Mouse (Mus musculus) limb, embryonic 15.5 days (tissue): ENCODE measurements around the gene Tspan18. TPM values are rescaled to one million over a fixed set of nuclear protein-coding genes. Genes with fewer than 3 reads are reported as not detected.

Experiments used
- ATAC-seq: fragments of 200-750 bp; cut with Nextera tagmentation; 2 replicates; pipeline ENCODE4 v1.8.0; 2017; ENCODE audit warnings: low read depth, moderate TSS enrichment; ENCODE audit not compliant: insufficient number of reproducible peaks, low FRiP score, low TSS enrichment
- H3K27ac ChIP-seq: fragments of 300-500 bp; sonication (generic); 2 replicates; pipeline ENCODE4 v1.5.1; 2015; ENCODE audit warnings: moderate library complexity, mild to moderate bottlenecking, inconsistent platforms
- H3K27me3 ChIP-seq: fragments of 300-500 bp; sonication (generic); 2 replicates; pipeline ENCODE4 v1.6.1; 2015; ENCODE audit warnings: inconsistent platforms
- H3K36me3 ChIP-seq: fragments of 300-500 bp; sonication (generic); 2 replicates; pipeline ENCODE4 v1.6.1; 2015; ENCODE audit warnings: inconsistent platforms
- H3K4me1 ChIP-seq: fragments of 300-500 bp; sonication (generic); 2 replicates; pipeline ENCODE4 v1.6.1; 2015; ENCODE audit warnings: inconsistent platforms
- H3K4me2 ChIP-seq: fragments of 300-500 bp; sonication (generic); 2 replicates; pipeline ENCODE4 v1.6.1; 2015; ENCODE audit warnings: mild to moderate bottlenecking, inconsistent platforms
- H3K4me3 ChIP-seq: fragments of 300-500 bp; sonication (generic); 2 replicates; pipeline ENCODE4 v1.5.1; 2015; ENCODE audit warnings: mild to moderate bottlenecking, inconsistent platforms
- H3K9ac ChIP-seq: fragments of 300-500 bp; sonication (generic); 2 replicates; pipeline ENCODE4 v1.6.1; 2015; ENCODE audit warnings: inconsistent platforms
- H3K9me3 ChIP-seq: fragments of 300-500 bp; sonication (generic); 2 replicates; pipeline ENCODE4 v1.6.1; 2016; ENCODE audit warnings: inconsistent platforms
- WGBS: fragments of 180-500 bp; shearing (Covaris S2); methylation state at CpG from one replicate; pipeline ENCODE4 v1.1.7; 2015; 5-methylcytosine and 5-hydroxymethylcytosine counted together
- polyA plus RNA-seq: library from polyadenylated mRNA; unstranded; fragments of >200 nt; fragmentation: Nextera tagmentation; extraction: Ambion mirVana; gene quantifications from 2 replicates; pipeline ENCODE4 v1.2.1, GENCODE M21; 2015

Gene Tspan18
- polyA plus RNA-seq, 1 experiment from 2014 or later: 18.8 TPM

- no peak overlapping the region for H3K9ac ChIP-seq
- H3K4me3 ChIP-seq: no peak overlapping the region
- H3K4me1 ChIP-seq: peaks cover 15% of the 10 kb centered on the region; the same call in 1 of the 2 replicates
- H3K27me3 ChIP-seq: no peaks in the 10 kb centered on the region
- no peak overlapping the region for H3K27ac ChIP-seq
- WGBS: 59% methylated on average over 6 of the region's 6 CpGs
- H3K9me3 ChIP-seq: no peaks in the 10 kb centered on the region
- H3K4me2 ChIP-seq: no peak overlapping the region
- no peaks in the 10 kb centered on the region for H3K36me3 ChIP-seq
- ATAC-seq: no peak
These were observed 26.0 kb upstream of the Tspan18 start for GRCm38 (mm10) chr2:93360310-93360709.

- Histone ChIP-seq H3K27ac (no peak overlapping the region), H3K9me3 (no peaks in the 10 kb centered on the region), H3K4me3 (no peak overlapping the region), H3K9ac (no peak overlapping the region), H3K36me3 (no peaks in the 10 kb centered on the region), H3K4me2 (no peak overlapping the region), H3K27me3 (no peaks in the 10 kb centered on the region), H3K4me1 (0 out of 2 replicates have a peak, but pooled peaks cover 7% of the 10 kb centered on the region)
- WGBS: 38% methylated on average over 2 of the region's 2 CpGs
- no peak for ATAC-seq
These were observed 23.1 kb upstream of the Tspan18 start for GRCm38 (mm10) chr2:93357391-93357790.

- Histone ChIP-seq H3K4me1 (0 out of 2 replicates have a peak, but pooled peaks cover 7% of the 10 kb centered on the region), H3K9me3 (no peaks in the 10 kb centered on the region), H3K36me3 (no peaks in the 10 kb centered on the region), H3K27me3 (no peaks in the 10 kb centered on the region), H3K27ac (no peak overlapping the region), H3K9ac (no peak overlapping the region), H3K4me3 (no peak overlapping the region), H3K4me2 (no peak overlapping the region)
- no peak for ATAC-seq
- WGBS: 53% methylated on average over 7 of the region's 7 CpGs
These were observed 21.5 kb upstream of the Tspan18 start for GRCm38 (mm10) chr2:93355845-93356244.

- no peak overlapping the region for H3K27ac ChIP-seq
- H3K9me3 ChIP-seq: no peaks in the 10 kb centered on the region
- no peaks in the 10 kb centered on the region for H3K36me3 ChIP-seq
- H3K4me1 ChIP-seq: no peaks in the 10 kb centered on the region
- no peaks in the 10 kb centered on the region for H3K27me3 ChIP-seq
- WGBS: 83% methylated on average over 1 of the region's 1 CpGs
- no peak for ATAC-seq
- no peak overlapping the region for H3K9ac ChIP-seq
- H3K4me3 ChIP-seq: no peak overlapping the region
- H3K4me2 ChIP-seq: no peak overlapping the region
These were observed 20.3 kb upstream of the Tspan18 start for GRCm38 (mm10) chr2:93354621-93355020.

- Histone ChIP-seq H3K36me3 (no peaks in the 10 kb centered on the region), H3K9me3 (no peaks in the 10 kb centered on the region), H3K4me3 (no peak overlapping the region), H3K27me3 (no peaks in the 10 kb centered on the region), H3K4me2 (no peak overlapping the region), H3K27ac (no peak overlapping the region), H3K9ac (no peak overlapping the region), H3K4me1 (no peaks in the 10 kb centered on the region)
- WGBS: 71% methylated on average over 4 of the region's 4 CpGs
- ATAC-seq: no peak
These were observed 19.4 kb upstream of the Tspan18 start for GRCm38 (mm10) chr2:93353725-93354124.

GRCm38 (mm10) chr2:93352915-93353685, 18.8 kb upstream of the Tspan18 start:
- Histone ChIP-seq H3K4me3 (no peak overlapping the region), H3K4me1 (no peaks in the 10 kb centered on the region), H3K9ac (no peak overlapping the region), H3K9me3 (no peaks in the 10 kb centered on the region), H3K27me3 (no peaks in the 10 kb centered on the region), H3K27ac (no peak overlapping the region), H3K4me2 (no peak overlapping the region), H3K36me3 (no peaks in the 10 kb centered on the region)
- ATAC-seq: no peak
- WGBS: 80% methylated on average over 8 of the region's 8 CpGs

- Histone ChIP-seq H3K4me1 (no peaks in the 10 kb centered on the region), H3K27me3 (no peaks in the 10 kb centered on the region), H3K9me3 (no peaks in the 10 kb centered on the region), H3K4me2 (no peak overlapping the region), H3K4me3 (no peak overlapping the region), H3K36me3 (no peaks in the 10 kb centered on the region), H3K9ac (no peak overlapping the region), H3K27ac (no peak overlapping the region)
- 62% methylated on average over 7 of the region's 7 CpGs for WGBS
- no peak for ATAC-seq
These were observed 17.0 kb upstream of the Tspan18 start for GRCm38 (mm10) chr2:93351352-93351751.

GRCm38 (mm10) chr2:93347018-93347417, 12.7 kb upstream of the Tspan18 start:
- WGBS: 85% methylated on average over 5 of the region's 5 CpGs
- H3K4me2 ChIP-seq: no peak overlapping the region
- H3K9ac ChIP-seq: no peak overlapping the region
- H3K27me3 ChIP-seq: no peaks in the 10 kb centered on the region
- no peaks in the 10 kb centered on the region for H3K36me3 ChIP-seq
- H3K27ac ChIP-seq: no peak overlapping the region
- no peaks in the 10 kb centered on the region for H3K9me3 ChIP-seq
- no peaks in the 10 kb centered on the region for H3K4me1 ChIP-seq
- ATAC-seq: no peak
- no peak overlapping the region for H3K4me3 ChIP-seq

GRCm38 (mm10) chr2:93346609-93347008, 12.3 kb upstream of the Tspan18 start:
- no peak for ATAC-seq
- Histone ChIP-seq H3K36me3 (no peaks in the 10 kb centered on the region), H3K27me3 (no peaks in the 10 kb centered on the region), H3K27ac (no peak overlapping the region), H3K4me1 (no peaks in the 10 kb centered on the region), H3K4me3 (no peak overlapping the region), H3K9me3 (no peaks in the 10 kb centered on the region), H3K4me2 (no peak overlapping the region), H3K9ac (no peak overlapping the region)
- 43% methylated on average over 6 of the region's 6 CpGs for WGBS

GRCm38 (mm10) chr2:93345663-93346268, 11.5 kb upstream of the Tspan18 start:
- Histone ChIP-seq H3K9ac (no peak overlapping the region), H3K4me3 (no peak overlapping the region), H3K27ac (no peak overlapping the region), H3K27me3 (no peaks in the 10 kb centered on the region), H3K4me2 (no peak overlapping the region), H3K4me1 (no peaks in the 10 kb centered on the region), H3K9me3 (no peaks in the 10 kb centered on the region), H3K36me3 (no peaks in the 10 kb centered on the region)
- 66% methylated on average over 5 of the region's 5 CpGs for WGBS
- no peak for ATAC-seq

- no peak overlapping the region for H3K4me3 ChIP-seq
- 52% methylated on average over 9 of the region's 9 CpGs for WGBS
- H3K36me3 ChIP-seq: no peaks in the 10 kb centered on the region
- no peak overlapping the region for H3K9ac ChIP-seq
- H3K9me3 ChIP-seq: no peaks in the 10 kb centered on the region
- 0 out of 2 replicates have a peak overlapping the region, but pooled peaks have one; percentile 0 for H3K27ac ChIP-seq
- 0 out of 2 replicates have a peak, but pooled peaks cover 18% of the 10 kb centered on the region for H3K27me3 ChIP-seq
- peaks cover 17% of the 10 kb centered on the region for H3K4me1 ChIP-seq
- H3K4me2 ChIP-seq: no peak overlapping the region
- ATAC-seq: no peak
These were observed 5.2 kb upstream of the Tspan18 start for GRCm38 (mm10) chr2:93339373-93340106.

- WGBS: 51% methylated on average over 11 of the region's 11 CpGs
- H3K4me2 ChIP-seq: no peak overlapping the region
- H3K4me3 ChIP-seq: no peak overlapping the region
- no peaks in the 10 kb centered on the region for H3K9me3 ChIP-seq
- H3K4me1 ChIP-seq: peaks cover 36% of the 10 kb centered on the region
- H3K9ac ChIP-seq: no peak overlapping the region
- ATAC-seq: no peak
- H3K36me3 ChIP-seq: no peaks in the 10 kb centered on the region
- no peak overlapping the region for H3K27ac ChIP-seq
- peaks cover 18% of the 10 kb centered on the region; the same call in 1 of the 2 replicates for H3K27me3 ChIP-seq
These were observed 1.7 kb upstream of the Tspan18 start for GRCm38 (mm10) chr2:93335996-93336395.
